Mouse (Mus musculus) adrenal gland, adult (tissue): ENCODE data around the gene Kng1.
A peak's percentile ranks its signal among the peaks of the same experiment; 100 is the strongest.

Source experiments
- DNase-seq, 2 experiments: peaks; one replicate each; pipeline ENCODE4 v3.0.0; 2022 to 2023; ENCODE audit warnings: low spot score in 1 of 2; ENCODE audit not compliant: inconsistent age in 2 of 2

The Kng1 gene

GRCm38 (mm10) chr16:23112861-23113435, 55.3 kb downstream of the Kng1 start:
- DNase-seq: no peak

GRCm38 (mm10) chr16:23113903-23114302, 56.2 kb downstream of the Kng1 start:
- no peak for DNase-seq

GRCm38 (mm10) chr16:23114339-23115171, 56.9 kb downstream of the Kng1 start:
- peak in 1 of 2 experiments; percentile 44 for DNase-seq

DNA sequence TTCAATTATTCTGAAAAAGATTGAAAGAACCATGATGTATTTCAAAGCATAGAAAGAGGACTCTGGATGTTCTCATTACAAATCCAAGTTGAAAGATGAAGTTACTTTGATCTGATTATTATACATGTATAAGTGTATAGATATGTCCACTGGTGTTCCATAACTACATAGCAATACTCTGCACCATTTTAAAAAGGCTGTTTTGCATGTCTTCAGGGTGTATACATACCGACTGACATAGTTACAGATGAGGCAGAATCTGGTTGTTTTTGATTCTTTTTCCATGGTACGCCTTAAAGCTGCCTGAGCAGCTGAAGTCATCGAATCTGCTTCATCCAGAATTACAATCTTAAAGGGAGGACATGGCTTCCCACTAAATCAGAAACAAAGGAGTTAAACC, 57.8 kb downstream of the Kng1 start:
- no peak for DNase-seq

- DNase-seq: no peak
Measured at GRCm38 (mm10) chr16:23117173-23117572, 59.5 kb downstream of the Kng1 start.

- DNase-seq: no peak
Measured at GRCm38 (mm10) chr16:23122446-23122845, 64.8 kb downstream of the Kng1 start.

GRCm38 (mm10) chr16:23123104-23123503, 65.4 kb downstream of the Kng1 start:
- DNase-seq: no peak

DNA sequence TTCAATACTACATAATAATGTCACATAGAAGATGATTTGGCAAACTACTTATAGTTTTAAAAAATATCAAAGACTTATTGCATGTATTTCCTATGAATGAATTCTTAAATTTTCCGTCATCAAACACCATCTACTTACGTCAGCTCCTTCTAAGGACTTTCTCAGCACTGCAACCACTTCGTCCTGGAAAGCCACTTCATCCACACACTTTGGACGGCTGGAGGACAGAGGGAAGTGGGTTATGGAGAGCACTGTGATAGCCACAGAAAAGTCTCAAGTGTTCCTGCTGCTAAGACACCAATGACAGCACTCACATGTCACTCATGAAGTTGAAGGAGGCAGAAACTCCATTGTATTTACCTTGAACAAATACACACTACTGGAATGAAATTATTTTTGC, 66.7 kb downstream of the Kng1 start:
- no peak for DNase-seq

DNA sequence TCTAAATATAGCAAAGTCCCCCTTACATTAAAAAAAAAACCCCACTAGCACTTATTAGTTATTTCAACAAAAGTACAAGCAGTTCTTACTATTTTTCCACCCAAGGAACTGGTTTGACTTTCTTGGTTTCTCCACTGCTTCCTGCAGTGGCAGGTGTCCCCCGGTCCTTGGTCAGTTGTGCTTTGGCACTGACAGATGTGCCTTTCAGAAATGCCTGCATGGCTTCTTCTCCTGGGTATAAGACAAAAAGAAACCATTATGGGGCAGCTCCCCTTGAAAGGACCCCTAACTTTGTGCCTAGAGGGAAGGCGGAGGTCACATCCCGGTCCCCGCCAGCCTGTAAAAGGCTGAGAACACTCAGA, 69.6 kb downstream of the Kng1 start:
- no peak for DNase-seq

- DNase-seq: peak; percentile 93 to 98
Measured at GRCm38 (mm10) chr16:23127673-23128375, 70.2 kb downstream of the Kng1 start, which contains the start of gene Rfc4. Gene Rfc4 (minus strand): TSS chr16:23127737.

- no peak for DNase-seq
Measured at GRCm38 (mm10) chr16:23130303-23130702, 72.6 kb downstream of the Kng1 start.
